Mouse (Mus musculus) heart, embryonic 13.5 days (tissue): ENCODE data around the gene Galnt15. TPM values are rescaled to one million over a fixed set of nuclear protein-coding genes. Genes with fewer than 3 reads are reported as not detected.

Experiments used
- ATAC-seq: fragments of 200-750 bp; cut with Nextera tagmentation; 2 replicates; pipeline ENCODE4 v1.8.0; 2017; ENCODE audit warnings: moderate TSS enrichment; ENCODE audit not compliant: insufficient number of reproducible peaks, low FRiP score, low TSS enrichment; ENCODE audit errors: extremely low read depth
- H3K27ac ChIP-seq: fragments of 300-500 bp; sonication (generic); replicated peaks from 2 replicates; pipeline ENCODE4 v1.5.1; 2015; ENCODE audit warnings: moderate library complexity, mild to moderate bottlenecking, inconsistent platforms
- H3K27me3 ChIP-seq: fragments of 300-500 bp; sonication (generic); replicated peaks from 2 replicates; pipeline ENCODE4 v1.6.1; 2015; ENCODE audit warnings: mild to moderate bottlenecking, inconsistent platforms
- H3K36me3 ChIP-seq: fragments of 300-500 bp; sonication (generic); 2 replicates; pipeline ENCODE4 v1.6.1; 2015; ENCODE audit warnings: mild to moderate bottlenecking, inconsistent platforms
- H3K4me1 ChIP-seq: fragments of 300-500 bp; sonication (generic); 2 replicates; pipeline ENCODE4 v1.6.1; 2015; ENCODE audit warnings: inconsistent platforms
- H3K4me2 ChIP-seq: fragments of 300-500 bp; sonication (generic); 2 replicates; pipeline ENCODE4 v1.6.1; 2015; ENCODE audit warnings: inconsistent platforms, mild to moderate bottlenecking, moderate library complexity
- H3K4me3 ChIP-seq: fragments of 300-500 bp; sonication (generic); 2 replicates; pipeline ENCODE4 v1.5.1; 2015; ENCODE audit warnings: moderate library complexity, mild to moderate bottlenecking, inconsistent platforms
- H3K9ac ChIP-seq: fragments of 300-500 bp; sonication (generic); 2 replicates; pipeline ENCODE4 v1.6.1; 2015; ENCODE audit warnings: inconsistent platforms, mild to moderate bottlenecking, moderate library complexity
- H3K9me3 ChIP-seq: fragments of 300-500 bp; sonication (generic); 2 replicates; pipeline ENCODE4 v1.6.1; 2016; ENCODE audit warnings: inconsistent platforms
- WGBS: fragments of 180-500 bp; shearing (Covaris S2); methylation state at CpG from one replicate; pipeline ENCODE4 v1.1.7; 2015; ENCODE audit warnings: mixed read lengths; 5-methylcytosine and 5-hydroxymethylcytosine counted together
- polyA plus RNA-seq: library from polyadenylated mRNA; unstranded; fragments of >200 nt; fragmentation: Nextera tagmentation; extraction: Ambion mirVana; gene quantifications from 2 replicates; pipeline ENCODE4 v1.2.1, GENCODE M21; 2015

Galnt15 gene
- polyA plus RNA-seq, 1 experiment from 2014 or later, result 0.24 TPM

GRCm38 (mm10) chr14:32091704-32092103 is 62.9 kb downstream of the Galnt15 start:
- ATAC-seq, result no peak
- H3K27ac ChIP-seq, result no peak overlapping the region
- no peaks in the 10 kb centered on the region for H3K9me3 ChIP-seq
- peaks cover 32% of the 10 kb centered on the region for H3K4me1 ChIP-seq
- H3K36me3 ChIP-seq, result peaks cover 50% of the 10 kb centered on the region
- H3K9ac ChIP-seq, result no peak overlapping the region
- 86% methylated on average over 4 of the region's 4 CpGs for WGBS
- H3K27me3 ChIP-seq, result no peaks in the 10 kb centered on the region
- H3K4me3 ChIP-seq, result no peak overlapping the region
- H3K4me2 ChIP-seq, result no peak overlapping the region

GRCm38 (mm10) chr14:32093018-32093417 is 64.2 kb downstream of the Galnt15 start:
- WGBS, result 44% methylated on average over 1 of the region's 1 CpGs
- peak overlapping the region; percentile 75 for H3K27ac ChIP-seq
- H3K9me3 ChIP-seq, result no peaks in the 10 kb centered on the region
- peaks cover 63% of the 10 kb centered on the region for H3K36me3 ChIP-seq
- H3K9ac ChIP-seq, result no peak overlapping the region
- H3K4me3 ChIP-seq, result 0 out of 2 replicates have a peak overlapping the region, but pooled peaks have one; percentile 0
- no peaks in the 10 kb centered on the region for H3K27me3 ChIP-seq
- H3K4me2 ChIP-seq, result peak overlapping the region; percentile 45
- peaks cover 25% of the 10 kb centered on the region for H3K4me1 ChIP-seq
- ATAC-seq, result no peak

- peak overlapping the region; percentile 45 for H3K4me2 ChIP-seq
- 0 out of 2 replicates have a peak overlapping the region, but pooled peaks have one; percentile 0 for H3K4me3 ChIP-seq
- H3K9me3 ChIP-seq, result no peaks in the 10 kb centered on the region
- peaks cover 25% of the 10 kb centered on the region for H3K4me1 ChIP-seq
- no peaks in the 10 kb centered on the region for H3K27me3 ChIP-seq
- 36% methylated on average over 11 of the region's 11 CpGs for WGBS
- peak overlapping the region; percentile 50 for H3K9ac ChIP-seq
- H3K36me3 ChIP-seq, result peaks cover 69% of the 10 kb centered on the region
- peak; percentile 69; the same call in 1 of the 2 replicates for ATAC-seq
- H3K27ac ChIP-seq, result peak overlapping the region; percentile 75
These were observed 64.8 kb downstream of the Galnt15 start for GRCm38 (mm10) chr14:32093500-32094117.

GRCm38 (mm10) chr14:32095646-32096045 is 66.9 kb downstream of the Galnt15 start:
- 83% methylated on average over 5 of the region's 5 CpGs for WGBS
- peaks cover 89% of the 10 kb centered on the region for H3K36me3 ChIP-seq
- H3K9ac ChIP-seq, result no peak overlapping the region

GRCm38 (mm10) chr14:32096740-32097139 is 68.0 kb downstream of the Galnt15 start:
- H3K36me3 ChIP-seq, result peaks cover 95% of the 10 kb centered on the region
- no peak overlapping the region for H3K4me3 ChIP-seq
- H3K4me1 ChIP-seq, result peaks cover 19% of the 10 kb centered on the region
- H3K4me2 ChIP-seq, result no peak overlapping the region
- WGBS, result 87% methylated on average over 5 of the region's 5 CpGs
- H3K9me3 ChIP-seq, result no peaks in the 10 kb centered on the region
- no peak overlapping the region for H3K27ac ChIP-seq
- no peak overlapping the region for H3K9ac ChIP-seq
- no peak for ATAC-seq
- no peaks in the 10 kb centered on the region for H3K27me3 ChIP-seq

More at GRCm38 (mm10) chr14:32095646-32096045, 66.9 kb downstream of the Galnt15 start:
- H3K27ac ChIP-seq, result no peak overlapping the region
- no peak overlapping the region for H3K4me2 ChIP-seq
- ATAC-seq, result no peak
- no peaks in the 10 kb centered on the region for H3K27me3 ChIP-seq
- no peaks in the 10 kb centered on the region for H3K9me3 ChIP-seq
- H3K4me1 ChIP-seq, result peaks cover 22% of the 10 kb centered on the region
- H3K4me3 ChIP-seq, result no peak overlapping the region

GRCm38 (mm10) chr14:32097691-32098090 is 68.9 kb downstream of the Galnt15 start:
- no peaks in the 10 kb centered on the region for H3K27me3 ChIP-seq
- H3K27ac ChIP-seq, result no peak overlapping the region
- no peaks in the 10 kb centered on the region for H3K9me3 ChIP-seq
- H3K4me3 ChIP-seq, result no peak overlapping the region
- H3K9ac ChIP-seq, result no peak overlapping the region
- H3K4me2 ChIP-seq, result no peak overlapping the region
- peaks cover 18% of the 10 kb centered on the region for H3K4me1 ChIP-seq
- WGBS, result 90% methylated on average over 7 of the region's 7 CpGs
- peaks cover 95% of the 10 kb centered on the region for H3K36me3 ChIP-seq
- no peak for ATAC-seq

- no peak overlapping the region for H3K9ac ChIP-seq
- H3K4me1 ChIP-seq, result peaks cover 6% of the 10 kb centered on the region
- no peak overlapping the region for H3K27ac ChIP-seq
- H3K36me3 ChIP-seq, result peaks cover 94% of the 10 kb centered on the region
- H3K4me3 ChIP-seq, result no peak overlapping the region
- no peak overlapping the region for H3K4me2 ChIP-seq
- WGBS, result 93% methylated on average over 3 of the region's 3 CpGs
- H3K27me3 ChIP-seq, result no peaks in the 10 kb centered on the region
- H3K9me3 ChIP-seq, result no peaks in the 10 kb centered on the region
- no peak for ATAC-seq
These were observed 70.2 kb downstream of the Galnt15 start for GRCm38 (mm10) chr14:32098951-32099350.

GRCm38 (mm10) chr14:32103556-32103955 is 74.8 kb downstream of the Galnt15 start:
- Histone ChIP-seq H3K36me3 (peaks cover 53% of the 10 kb centered on the region), H3K4me1 (peaks cover 8% of the 10 kb centered on the region), H3K27me3 (no peaks in the 10 kb centered on the region), H3K9me3 (no peaks in the 10 kb centered on the region), H3K4me3 (no peak overlapping the region), H3K27ac (no peak overlapping the region), H3K9ac (no peak overlapping the region), H3K4me2 (no peak overlapping the region)
- 71% methylated on average over 4 of the region's 4 CpGs for WGBS
- ATAC-seq, result no peak

GRCm38 (mm10) chr14:32105663-32106062 is 76.9 kb downstream of the Galnt15 start:
- Histone ChIP-seq H3K36me3 (peaks cover 32% of the 10 kb centered on the region), H3K9me3 (no peaks in the 10 kb centered on the region), H3K4me3 (no peak overlapping the region), H3K4me2 (no peak overlapping the region), H3K27ac (no peak overlapping the region), H3K9ac (no peak overlapping the region), H3K27me3 (no peaks in the 10 kb centered on the region), H3K4me1 (peaks cover 8% of the 10 kb centered on the region)
- ATAC-seq, result no peak
- WGBS, result 35% methylated on average over 7 of the region's 7 CpGs

- no peak overlapping the region for H3K4me2 ChIP-seq
- no peak for ATAC-seq
- H3K27ac ChIP-seq, result no peak overlapping the region
- peaks cover 8% of the 10 kb centered on the region for H3K4me1 ChIP-seq
- no peaks in the 10 kb centered on the region for H3K9me3 ChIP-seq
- H3K4me3 ChIP-seq, result no peak overlapping the region
- H3K9ac ChIP-seq, result no peak overlapping the region
- H3K27me3 ChIP-seq, result no peaks in the 10 kb centered on the region
- WGBS, result 83% methylated on average over 4 of the region's 4 CpGs
- H3K36me3 ChIP-seq, result peaks cover 22% of the 10 kb centered on the region
These were observed 78.1 kb downstream of the Galnt15 start for GRCm38 (mm10) chr14:32106911-32107310.
